Mouse (Mus musculus): ENCODE data around the gene Faap100. TPM values are rescaled to one million over a fixed set of nuclear protein-coding genes. Genes with fewer than 3 reads are reported as not detected.
"Not testable (repeated sequence)": the region's sequence is repeated elsewhere in the genome, so short reads cannot be mapped to it uniquely, and the experiment has no call there.

The Faap100 gene
- total RNA-seq, 2 experiments from 2014 or later, result 59.2 to 64.4 TPM

DNA sequence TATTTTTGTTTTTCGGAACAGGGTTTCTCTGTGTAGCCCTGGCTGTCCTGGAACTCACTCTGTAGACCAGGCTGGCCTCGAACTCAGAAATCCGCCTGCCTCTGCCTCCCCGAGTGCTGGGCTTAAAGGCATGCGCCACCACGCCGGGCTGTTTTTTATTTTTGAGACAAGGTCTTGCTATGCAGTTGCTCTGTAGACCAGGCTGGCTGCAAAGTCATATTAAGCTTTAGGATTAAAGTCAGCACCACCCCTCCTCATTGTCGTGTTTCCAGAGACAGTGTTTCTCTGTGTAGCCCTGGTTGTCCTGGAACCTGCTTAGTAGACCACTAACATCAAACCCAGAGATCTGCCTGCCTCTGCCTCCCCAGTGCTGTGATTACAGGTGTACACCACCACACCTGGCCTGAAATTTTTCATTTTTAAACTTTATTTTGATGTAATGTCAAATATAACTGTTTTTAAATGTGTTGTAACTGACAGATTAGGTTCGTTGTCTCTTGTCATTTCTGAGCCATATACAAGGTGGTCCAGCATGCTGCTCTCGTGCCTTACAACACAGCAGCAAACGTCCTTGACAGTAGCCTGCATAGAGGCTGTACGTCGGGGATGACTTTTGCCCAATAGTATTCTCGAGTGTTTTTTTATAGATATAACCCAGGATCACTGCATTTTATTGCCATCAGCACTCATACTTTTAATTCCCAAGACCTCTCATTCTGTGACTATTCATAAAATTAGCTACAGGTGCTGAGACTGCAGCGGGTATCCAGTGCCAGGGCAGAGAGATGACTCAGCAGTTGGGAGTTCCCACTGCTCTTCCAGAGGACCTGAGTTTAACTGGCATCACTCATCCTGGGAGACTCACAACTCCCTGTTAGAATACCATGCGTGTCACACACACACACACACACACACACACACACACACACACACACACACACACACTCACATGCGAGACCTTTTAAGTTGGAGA is 24.0 kb downstream of the Faap100 start:
- intact Hi-C loops (cut with DNase I), result no loop called here
- DNase-seq (ENCODE audit: extremely low spot score in 1 of 2, low spot score in 2 of 2), result no peak

DNA sequence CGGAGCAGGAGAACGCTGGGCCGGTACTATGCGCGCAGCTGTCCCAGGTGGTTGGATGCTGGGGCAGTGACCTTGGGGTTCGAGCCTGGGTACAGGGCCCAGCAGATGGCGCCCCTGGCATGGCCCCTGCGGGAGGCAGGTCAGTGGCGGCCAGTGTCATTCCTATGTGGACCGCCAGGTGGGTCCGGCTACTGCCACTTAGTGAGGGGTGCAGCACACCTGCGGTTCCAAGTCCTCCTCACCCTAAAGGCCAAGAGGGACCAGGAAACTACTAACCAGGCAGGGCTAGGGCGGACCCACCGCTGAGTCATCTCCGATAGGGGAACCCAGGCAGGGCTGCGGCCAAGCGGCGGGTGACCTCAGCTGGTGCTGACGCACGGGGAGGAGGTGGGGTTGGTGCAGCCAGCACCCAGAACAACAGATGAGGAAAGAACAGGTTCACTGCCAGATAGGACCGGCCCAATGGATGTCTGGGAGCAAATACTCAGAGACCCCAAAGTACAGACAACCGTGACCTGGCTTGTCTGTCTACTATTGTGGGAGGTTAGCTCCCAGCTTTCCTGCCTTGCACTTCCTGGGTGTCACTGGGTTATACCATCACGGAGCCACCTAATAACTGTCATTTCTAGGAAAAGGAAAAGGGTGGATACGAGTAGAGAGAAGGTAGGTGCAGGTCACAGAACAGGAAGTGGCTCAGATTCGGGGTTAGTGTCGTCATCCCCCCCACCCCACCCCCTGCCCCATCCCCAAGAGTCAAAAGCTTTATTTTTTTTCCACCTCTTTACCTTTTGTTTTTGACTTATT is 24.9 kb downstream of the Faap100 start:
- DNase-seq (ENCODE audit: extremely low spot score in 1 of 2, low spot score in 2 of 2), result peak in 1 of 2 experiments; percentile 86
- intact Hi-C loops (cut with DNase I), result no loop called here

DNA sequence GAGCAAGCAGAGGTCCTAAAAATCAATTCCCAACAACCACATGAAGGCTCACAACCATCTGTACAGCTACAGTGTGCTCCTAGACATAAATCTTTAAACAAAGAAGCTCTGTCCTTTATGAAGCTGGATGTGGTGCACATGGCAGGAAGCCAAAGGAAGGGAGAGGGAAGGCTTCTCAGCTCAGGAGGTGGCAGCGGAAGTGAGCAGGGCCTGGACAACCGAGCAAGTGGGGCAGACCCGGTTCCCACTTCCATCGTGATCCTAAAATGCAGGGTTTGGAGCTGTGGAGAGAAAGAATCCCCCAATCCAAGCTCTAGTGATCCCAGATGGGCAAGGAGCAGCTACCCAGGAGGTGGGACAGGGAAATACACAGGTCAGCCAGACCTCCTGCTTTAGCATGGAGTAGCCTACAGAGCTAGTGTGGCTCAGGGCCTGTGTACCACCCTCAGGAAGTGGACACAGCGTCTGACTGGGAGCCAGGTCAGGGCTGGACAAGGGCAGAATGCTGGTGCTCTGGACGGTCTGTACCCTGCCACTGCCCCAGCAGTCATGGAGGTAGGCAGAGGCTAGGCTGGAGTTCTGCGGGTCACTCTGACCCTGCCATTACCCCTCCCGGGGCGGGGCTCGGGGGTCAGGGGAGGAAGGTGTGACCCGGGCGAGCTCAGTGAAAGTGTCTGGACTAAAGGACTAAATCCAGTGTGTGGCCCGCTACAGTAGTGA is 25.8 kb downstream of the Faap100 start:
- intact Hi-C loops (cut with DNase I), result no loop called here
- peak in 1 of 2 experiments; percentile 81 for DNase-seq (ENCODE audit: extremely low spot score in 1 of 2, low spot score in 2 of 2)

DNA sequence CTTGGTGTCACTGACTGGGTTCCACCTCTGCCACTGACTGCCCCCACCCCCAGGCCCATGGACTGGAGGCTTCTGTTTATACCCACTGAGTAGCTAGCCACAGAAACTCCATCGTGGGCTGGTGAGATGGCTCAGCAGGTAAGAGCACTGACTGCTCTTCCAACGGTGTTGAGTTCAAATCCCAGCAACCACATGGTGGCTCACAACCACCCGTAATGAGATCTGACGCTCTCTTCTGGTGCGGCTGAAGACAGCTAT is 26.5 kb downstream of the Faap100 start:
- peak in 1 of 2 experiments; percentile 38 for DNase-seq (ENCODE audit: extremely low spot score in 1 of 2, low spot score in 2 of 2)
- intact Hi-C loops (cut with DNase I), result not testable (repeated sequence)

DNA sequence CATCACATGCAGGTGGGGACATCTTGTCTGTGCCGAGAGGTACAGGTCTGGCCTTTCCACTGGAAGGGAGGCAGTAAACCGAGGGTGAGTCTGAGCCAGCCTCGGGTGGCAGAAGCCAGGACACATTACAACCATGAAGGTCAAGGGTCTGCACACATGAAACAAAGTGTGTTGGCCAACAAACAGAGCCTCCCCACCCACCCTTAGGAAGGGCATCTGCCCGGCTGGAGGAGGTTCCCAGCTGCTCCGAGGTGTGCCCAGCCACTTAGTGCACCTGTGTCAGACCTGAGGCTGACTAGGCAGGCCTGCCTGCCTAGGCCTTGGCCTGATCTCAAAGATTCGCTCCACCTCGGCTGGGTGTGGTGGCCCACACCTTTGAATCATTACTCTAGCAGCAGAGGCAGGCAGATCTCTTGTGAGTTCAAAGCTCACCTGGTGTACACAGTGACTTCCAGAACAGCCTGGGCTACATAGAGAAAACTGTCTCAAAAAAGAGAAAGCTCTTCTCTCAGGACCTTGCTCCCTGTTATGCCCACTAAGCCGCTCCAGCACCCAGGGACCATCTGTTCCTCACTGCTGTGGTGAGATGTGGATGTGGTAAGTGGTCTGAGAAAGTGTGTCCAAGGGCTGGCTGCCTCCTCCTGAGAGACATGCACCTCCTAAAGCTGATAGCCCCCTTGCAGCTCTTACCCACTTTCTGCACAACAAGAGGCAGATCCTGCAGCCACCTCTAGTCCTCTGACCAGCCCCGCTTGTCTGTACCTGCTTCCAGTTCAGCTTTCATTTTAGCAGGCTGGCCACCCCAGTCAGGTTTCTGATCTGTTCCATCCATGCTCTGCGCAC is 27.1 kb downstream of the Faap100 start:
- intact Hi-C loops (cut with DNase I), result no loop called here

DNA sequence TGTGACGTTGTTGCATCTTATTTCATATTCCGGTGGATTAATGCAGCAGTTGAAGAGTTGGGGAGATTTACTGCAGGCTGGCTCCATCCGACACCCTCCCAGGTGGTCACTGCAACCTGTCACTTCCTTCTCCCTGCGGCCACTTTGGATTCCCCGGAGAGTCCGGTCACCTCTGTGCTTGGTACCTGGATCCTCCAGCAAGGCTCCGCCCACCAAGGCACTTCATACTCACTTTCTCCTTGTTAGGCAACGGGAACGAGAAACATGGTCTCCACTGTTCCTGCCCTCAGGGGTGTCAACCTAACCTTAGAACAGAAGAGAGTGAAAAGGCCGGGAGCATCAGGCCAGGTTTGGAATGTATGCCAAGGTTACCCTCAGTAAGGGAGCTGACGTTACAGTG is 27.9 kb downstream of the Faap100 start:
- peak in 1 of 2 experiments; percentile 42 for DNase-seq (ENCODE audit: extremely low spot score in 1 of 2, low spot score in 2 of 2)

More for the DNA sequence above, 27.1 kb downstream of the Faap100 start:
- peak in 1 of 2 experiments; percentile 32 for DNase-seq (ENCODE audit: extremely low spot score in 1 of 2, low spot score in 2 of 2)

DNA sequence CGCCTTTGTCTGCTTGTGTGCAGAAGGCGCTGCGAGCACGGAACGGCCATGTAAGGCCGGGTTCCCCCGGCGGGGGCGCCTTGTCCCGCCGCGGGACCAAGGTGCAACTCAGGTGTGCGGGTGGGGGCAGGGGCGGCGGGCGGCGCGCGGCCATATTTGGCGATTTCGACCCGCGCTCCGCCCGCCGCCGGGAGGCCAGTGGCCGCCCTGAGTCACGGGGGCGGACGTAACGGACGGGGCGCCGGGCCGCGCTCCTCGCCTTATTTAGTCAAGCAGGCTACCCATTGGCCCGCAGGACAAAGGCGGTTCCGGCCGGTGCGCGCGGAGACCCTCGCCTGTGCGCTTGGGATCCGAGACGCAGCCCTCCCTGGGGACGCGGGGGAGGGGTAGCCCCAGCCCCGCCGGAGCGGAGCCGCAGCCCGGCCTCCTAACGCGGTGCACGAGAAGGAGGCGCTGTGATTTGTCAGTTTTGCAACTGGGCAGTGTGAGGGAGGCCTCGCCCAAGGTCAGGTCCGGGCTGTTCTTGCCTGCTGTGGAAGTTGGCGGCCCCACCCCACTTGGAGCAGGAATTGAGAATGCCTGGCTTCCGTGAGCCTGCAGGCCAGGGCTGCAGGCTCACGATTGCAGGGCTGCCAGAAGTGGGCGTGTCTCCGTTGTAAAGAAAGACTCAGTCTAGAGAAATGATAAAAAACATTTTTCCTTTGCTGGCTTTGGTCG is 28.4 kb downstream of the Faap100 start:
- DNase-seq (ENCODE audit: extremely low spot score in 1 of 2, low spot score in 2 of 2), result peak; percentile 71 to 92
- intact Hi-C loops (cut with DNase I), result loop anchor here (2.0 to 5.0 kb wide), 2 partner anchors 117 to 163 kb away; partner anchors contain the start of gene Bahcc1

More for the DNA sequence above, 27.9 kb downstream of the Faap100 start:
- intact Hi-C loops (cut with DNase I), result no loop called here

DNA sequence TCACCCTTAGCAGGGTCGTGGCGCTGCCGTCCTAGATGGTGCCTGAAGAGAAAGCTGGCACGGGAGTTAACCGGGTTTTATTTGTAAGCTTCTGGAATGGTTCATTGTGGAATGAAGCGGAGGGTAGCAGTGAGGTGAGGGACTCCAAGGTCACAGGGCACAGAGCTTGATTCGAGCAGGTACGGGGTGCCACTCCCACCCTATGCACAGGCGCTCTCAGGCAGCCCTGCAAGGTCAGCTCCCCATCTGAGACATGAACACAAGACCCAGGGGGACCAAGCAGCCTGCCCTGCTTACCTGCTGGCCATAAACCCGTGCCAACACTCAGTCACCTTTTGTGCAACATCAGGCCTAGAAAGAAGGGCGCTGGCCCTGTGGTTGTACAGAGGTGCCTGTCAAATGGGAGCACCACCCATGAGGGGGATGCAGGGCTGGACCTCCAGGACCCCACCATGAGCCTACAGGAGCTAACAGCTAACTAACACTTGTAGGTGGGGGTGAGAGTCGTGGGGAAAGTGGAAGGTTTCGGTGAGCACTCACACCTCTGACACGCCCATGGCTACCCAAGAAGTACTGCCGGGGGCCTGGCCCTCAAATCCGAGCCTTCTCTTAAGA is 29.1 kb downstream of the Faap100 start:
- intact Hi-C loops (cut with DNase I), result loop anchor here (2.0 to 5.0 kb wide), 2 partner anchors 117 to 162 kb away; partner anchors contain the start of gene Bahcc1
- peak in 1 of 2 experiments; percentile 45 for DNase-seq (ENCODE audit: extremely low spot score in 1 of 2, low spot score in 2 of 2)

DNA sequence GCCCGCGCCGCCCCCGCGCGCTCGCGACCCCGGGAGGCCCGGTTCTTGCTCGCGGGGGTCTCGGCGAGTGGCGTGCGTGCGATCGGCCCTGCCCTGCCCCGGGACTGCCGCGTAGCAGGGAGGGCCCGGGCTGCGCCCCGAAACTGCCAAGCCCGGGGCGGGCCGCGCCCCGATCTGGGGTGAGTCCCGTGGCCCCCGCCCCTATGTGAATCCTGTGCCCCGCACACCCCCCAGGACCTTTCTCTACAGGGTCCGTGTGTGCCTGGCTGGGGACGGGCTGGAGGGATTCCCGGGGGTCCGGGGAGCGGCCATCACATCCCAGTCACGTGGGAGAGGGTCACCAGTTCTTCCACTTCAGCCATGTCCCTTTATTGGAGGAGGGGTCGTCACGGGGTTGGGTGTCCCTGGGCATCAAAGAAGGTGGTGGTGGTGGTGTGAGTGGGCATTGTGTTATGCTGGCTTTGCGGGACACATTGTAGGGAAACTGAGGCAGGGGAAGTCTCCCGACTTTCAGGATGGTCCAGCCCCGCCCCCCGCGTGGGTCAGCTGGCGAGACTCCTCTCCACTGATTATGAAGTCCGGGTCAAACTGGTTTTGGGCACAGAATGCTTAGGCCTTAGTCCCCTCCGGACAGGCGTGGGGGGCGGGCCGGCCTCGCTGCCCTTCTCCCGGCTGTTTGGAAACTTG is 29.7 kb downstream of the Faap100 start:
- DNase-seq (ENCODE audit: extremely low spot score in 1 of 2, low spot score in 2 of 2), result peak in 1 of 2 experiments; percentile 84
- intact Hi-C loops (cut with DNase I), result loop anchor here (2.0 to 5.0 kb wide), 2 partner anchors 116 to 162 kb away; partner anchors contain the start of gene Bahcc1

DNA sequence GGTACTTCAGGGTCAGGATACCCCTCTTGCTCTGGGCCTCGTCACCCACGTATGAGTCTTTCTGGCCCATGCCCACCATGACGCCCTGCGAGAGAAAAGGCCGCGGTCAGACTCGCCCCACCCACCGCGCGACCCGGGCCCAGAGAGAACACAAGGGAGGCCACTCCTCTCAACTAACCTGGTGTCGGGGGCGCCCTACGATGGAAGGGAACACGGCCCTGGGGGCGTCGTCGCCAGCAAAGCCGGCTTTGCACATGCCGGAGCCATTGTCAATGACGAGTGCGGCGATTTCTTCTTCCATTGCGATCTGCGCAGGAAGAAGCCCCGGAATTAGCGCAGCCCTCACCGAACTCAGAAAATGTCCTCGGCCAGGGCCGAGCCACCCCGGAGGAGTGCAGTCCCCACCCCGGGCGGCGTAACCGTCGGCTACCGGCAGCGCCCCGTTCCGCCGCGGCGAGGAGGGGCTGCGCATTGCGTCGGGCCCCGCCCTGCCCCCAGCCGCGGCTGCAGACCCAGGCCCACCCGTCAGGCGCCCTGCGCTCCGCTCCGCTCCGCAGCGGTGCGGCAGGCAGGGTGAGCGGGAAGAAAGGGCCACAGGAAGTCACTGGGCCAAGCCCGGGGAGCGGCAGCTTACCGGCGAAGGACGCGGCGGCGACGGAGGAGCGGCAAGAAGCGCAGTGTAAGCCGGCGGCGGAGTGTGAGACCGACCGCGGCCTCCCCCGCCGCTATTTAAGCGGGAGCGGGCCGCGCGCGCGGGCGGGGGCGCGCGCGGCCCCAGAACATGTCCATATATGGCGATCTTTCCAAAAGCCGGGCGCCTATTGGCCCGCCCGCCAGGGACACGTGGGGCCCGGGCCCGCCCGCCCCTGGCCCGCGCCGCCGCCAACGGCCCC is 30.5 kb downstream of the Faap100 start, which contains the start of gene Actg1:
Gene Actg1, minus strand, starts transcription at position 752 of the 893 bp plus-strand sequence.
- DNase-seq (ENCODE audit: extremely low spot score in 1 of 2, low spot score in 2 of 2), result peak; percentile 80 to 93
- intact Hi-C loops (cut with DNase I), result loop anchor here (2.0 to 5.0 kb wide), 2 partner anchors 115 to 161 kb away; partner anchors contain the start of gene Bahcc1

DNA sequence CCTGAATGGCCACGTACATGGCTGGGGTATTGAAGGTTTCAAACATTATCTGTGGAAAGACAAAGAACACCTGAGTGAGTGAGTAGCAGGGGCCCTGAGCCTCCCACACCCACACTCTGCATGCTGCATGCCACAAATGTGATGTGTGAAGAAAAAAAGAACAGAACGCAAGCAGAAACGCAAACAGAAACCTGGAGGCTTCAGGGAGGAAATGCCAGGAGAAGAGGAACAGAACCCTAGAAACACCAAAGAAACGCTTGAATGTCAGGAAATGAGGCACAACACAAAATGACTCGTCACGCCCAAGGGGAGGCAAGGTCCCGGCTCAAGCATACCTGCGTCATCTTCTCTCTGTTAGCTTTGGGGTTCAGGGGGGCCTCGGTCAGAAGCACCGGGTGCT is 31.3 kb downstream of the Faap100 start:
- DNase-seq (ENCODE audit: extremely low spot score in 1 of 2, low spot score in 2 of 2), result no peak
- intact Hi-C loops (cut with DNase I), result loop anchor here (5.0 kb wide), 1 partner anchor 160 kb away; no protein-coding TSS in a partner anchor

DNA sequence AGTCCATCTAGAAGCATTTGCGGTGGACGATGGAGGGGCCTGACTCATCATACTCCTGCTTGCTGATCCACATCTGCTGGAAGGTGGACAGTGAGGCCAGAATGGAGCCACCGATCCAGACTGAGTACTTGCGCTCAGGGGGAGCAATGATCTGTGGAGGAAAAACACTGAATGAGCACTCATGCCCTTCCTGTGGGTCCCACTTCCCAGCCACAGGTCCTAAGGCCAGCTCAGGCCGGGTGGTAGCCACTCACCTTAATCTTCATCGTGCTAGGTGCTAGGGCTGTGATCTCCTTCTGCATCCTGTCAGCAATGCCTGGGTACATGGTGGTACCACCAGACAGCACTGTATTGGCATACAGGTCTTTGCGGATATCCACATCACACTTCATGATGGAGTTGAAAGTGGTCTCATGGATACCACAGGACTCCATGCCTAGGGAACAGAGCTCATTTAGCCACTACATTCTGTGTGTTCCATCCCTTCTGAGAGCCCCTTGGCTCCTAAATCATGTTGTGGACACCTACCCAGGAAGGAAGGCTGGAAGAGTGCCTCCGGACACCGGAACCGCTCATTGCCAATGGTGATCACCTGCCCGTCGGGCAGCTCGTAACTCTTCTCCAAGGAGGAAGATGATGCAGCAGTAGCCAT is 32.1 kb downstream of the Faap100 start:
- peak in 1 of 2 experiments; percentile 3 for DNase-seq (ENCODE audit: extremely low spot score in 1 of 2, low spot score in 2 of 2)

DNA sequence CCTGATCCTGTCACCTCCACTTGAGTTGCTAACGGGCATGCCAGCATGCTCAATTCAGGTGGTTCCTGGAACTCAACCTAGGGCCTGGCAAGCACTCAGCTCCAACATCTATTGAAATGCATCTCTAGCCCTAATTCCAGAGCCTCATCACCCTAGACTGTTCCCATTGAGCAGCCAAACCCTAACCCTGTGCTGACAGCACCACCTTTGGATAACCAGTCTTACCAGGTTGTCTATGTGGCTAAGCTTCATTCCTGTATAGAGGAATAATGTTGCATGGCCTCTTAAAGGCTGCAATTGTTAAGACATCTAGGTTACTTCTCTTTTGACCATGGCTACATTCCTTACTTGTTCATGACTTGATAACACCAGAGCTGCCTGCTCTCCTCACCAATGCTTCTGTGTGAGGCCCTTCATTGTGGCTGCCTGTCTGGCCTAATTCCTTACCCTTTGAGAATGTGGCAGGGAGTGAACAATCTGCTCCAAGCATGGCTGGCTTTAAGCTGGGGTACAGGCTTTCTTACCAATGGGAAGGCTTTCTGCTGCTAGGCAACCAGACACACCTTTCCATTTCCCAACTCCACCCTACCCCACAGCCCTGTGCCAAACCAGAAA is 33.4 kb downstream of the Faap100 start:
- intact Hi-C loops (cut with DNase I), result loop anchor here (5.0 kb wide), 1 partner anchor 158 kb away; no protein-coding TSS in a partner anchor
- peak in 1 of 2 experiments; percentile 9 for DNase-seq (ENCODE audit: extremely low spot score in 1 of 2, low spot score in 2 of 2)

More for the DNA sequence above, 32.1 kb downstream of the Faap100 start:
- intact Hi-C loops (cut with DNase I), result loop anchor here (5.0 kb wide), 1 partner anchor 159 kb away; no protein-coding TSS in a partner anchor

DNA sequence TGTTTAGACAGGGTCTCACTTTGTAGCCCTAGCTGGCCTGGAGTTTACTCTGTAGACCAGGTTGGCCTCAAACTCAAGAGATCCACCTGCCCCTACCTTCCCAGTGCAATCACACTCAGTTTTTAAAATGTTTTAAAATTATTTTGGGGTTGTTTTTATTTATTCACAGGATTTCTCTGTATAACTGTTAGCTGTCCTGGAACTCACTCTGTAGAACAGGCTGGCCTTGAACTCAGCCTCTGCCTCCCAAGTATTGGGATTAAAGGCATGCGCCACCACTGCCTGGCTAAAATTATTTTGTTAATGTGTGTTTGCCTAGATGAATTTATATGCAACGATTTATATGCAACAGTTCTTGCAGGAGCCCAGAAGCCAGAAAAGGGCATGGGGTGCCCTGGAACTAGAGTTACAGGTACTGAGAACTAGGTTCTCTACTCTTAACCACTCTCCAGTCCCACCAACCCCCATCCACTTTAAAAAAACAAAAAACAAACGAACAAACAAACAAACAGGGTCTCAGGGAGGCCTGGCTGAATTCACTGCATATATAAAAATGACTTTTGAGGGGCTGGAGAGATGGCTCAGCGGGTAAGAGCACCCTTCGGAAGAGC is 34.1 kb downstream of the Faap100 start:
- no peak for DNase-seq (ENCODE audit: extremely low spot score in 1 of 2, low spot score in 2 of 2)
- intact Hi-C loops (cut with DNase I), result no loop called here
